Mouse (Mus musculus) adrenal gland, adult 2 months (tissue): ENCODE data around the gene Bbs9. TPM values are rescaled to one million over a fixed set of nuclear protein-coding genes. Genes with fewer than 3 reads are reported as not detected.

Experiments used
- DNase-seq: peaks from one replicate; pipeline ENCODE4 v3.0.0; 2021
- polyA plus RNA-seq: library from polyadenylated mRNA; depleted of rRNA; stranded (reverse); fragments of >200 nt; gene quantifications from 2 replicates; pipeline ENCODE4 v1.2.3, GENCODE M21; 2012
- total RNA-seq, 2 experiments: library from RNA; stranded (reverse); gene quantifications; 2 replicates each; pipeline ENCODE4 v1.2.3; 2021

The Bbs9 gene
- total and polyA plus RNA-seq, 3 experiments: 4.3 to 18.0 (median 12.8) TPM

DNA sequence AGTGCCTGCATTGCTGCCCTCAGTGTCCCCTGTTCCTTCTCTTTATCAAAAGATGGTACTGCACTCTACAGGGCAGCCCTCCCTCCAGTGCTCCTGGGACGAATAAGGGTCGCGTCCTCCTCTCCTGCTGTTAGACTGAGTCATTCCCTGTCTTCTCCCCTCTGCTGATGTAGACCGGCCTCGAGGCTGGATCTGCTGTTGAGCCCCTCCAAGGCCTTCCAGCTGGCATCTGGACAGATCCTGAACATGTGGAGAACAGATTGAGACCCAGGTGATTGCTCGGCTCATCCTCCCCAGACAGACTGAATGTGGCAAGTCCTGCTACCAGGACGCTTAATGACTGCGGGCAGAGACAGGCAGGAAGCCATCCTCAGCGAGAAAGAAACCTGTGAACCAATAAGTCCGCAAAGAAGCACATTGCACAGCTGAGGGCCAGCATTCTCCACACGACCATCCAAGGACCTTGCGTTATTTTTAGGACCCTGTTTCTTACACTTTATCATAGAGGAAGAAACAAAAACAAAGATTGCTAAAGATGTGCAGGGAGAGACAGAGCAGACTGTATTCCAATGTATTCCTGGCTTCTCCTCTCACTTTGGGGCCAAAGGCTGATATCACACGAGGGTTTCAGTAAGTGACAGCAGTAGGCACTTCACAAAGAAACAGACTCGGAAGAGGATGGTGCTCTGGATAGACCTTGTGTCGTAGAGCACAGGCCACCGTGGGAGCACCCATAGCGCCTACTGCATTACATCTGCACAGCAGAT, 275.4 kb downstream of the Bbs9 start:
- peak; percentile 19 for DNase-seq

DNA sequence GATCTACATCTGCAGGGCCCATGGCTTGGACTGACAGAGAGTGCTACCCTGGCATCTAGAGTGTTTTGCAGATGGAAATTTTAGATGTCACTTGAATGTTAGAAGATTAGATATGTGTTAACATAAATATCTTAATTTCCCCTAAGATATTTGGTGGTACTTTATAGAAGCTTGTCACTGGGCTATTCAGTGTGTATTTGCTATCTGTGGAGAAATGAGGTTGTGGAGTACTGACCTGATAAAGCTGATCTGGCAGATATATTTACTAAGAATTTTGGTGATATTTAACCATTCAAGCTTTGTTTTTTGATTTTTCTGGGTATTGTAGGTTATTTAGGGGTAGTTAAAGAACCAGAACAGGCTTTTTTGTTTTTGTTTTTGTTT, 276.0 kb downstream of the Bbs9 start:
- no peak for DNase-seq

DNA sequence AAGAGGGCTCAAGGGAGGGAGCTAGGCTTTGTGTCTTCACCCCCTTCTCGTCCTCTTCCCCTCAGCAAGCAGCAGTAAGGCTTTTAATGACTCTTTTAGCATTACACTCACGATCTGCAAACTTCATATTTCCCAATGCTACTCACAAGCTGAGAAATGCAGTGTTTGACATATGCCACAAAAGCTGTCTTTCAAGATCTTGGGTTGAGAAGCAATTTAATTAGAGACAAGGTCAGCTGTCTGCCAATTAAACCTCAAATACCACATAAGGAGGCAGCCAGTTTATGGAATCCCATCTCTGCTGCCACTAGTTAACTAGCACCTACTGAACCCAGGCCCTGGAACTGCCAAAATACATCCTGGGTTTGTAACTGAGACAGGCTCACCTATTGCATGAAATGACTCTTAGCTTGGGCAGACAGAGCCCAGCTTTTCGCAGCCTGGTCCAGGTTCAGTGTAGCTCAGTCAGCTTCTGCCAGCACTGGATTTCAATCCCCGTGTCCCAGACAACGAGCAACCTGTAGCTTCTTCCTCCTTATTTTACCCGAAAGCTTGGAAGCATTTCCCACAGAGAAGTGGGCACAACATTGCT, 278.7 kb downstream of the Bbs9 start:
- no peak for DNase-seq

DNA sequence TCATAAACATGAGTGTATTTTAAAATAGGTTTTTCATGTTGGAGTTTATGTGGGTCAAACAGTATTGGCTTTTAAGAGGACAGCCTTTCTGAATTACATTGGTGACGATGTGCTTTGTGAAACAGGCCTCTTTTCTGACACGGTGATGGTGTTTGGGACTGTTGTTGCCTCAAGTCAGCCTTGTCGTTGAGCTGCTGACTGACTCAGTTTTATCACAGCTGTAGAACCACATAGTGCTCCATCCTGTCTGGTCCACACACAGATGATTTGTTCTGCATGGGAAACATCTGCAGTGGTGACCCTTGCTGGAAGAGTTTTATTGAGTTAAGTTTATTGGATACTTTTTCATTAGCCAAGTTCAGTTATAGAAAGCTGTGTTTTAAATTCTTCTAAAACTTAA, 283.0 kb downstream of the Bbs9 start:
- DNase-seq: no peak

DNA sequence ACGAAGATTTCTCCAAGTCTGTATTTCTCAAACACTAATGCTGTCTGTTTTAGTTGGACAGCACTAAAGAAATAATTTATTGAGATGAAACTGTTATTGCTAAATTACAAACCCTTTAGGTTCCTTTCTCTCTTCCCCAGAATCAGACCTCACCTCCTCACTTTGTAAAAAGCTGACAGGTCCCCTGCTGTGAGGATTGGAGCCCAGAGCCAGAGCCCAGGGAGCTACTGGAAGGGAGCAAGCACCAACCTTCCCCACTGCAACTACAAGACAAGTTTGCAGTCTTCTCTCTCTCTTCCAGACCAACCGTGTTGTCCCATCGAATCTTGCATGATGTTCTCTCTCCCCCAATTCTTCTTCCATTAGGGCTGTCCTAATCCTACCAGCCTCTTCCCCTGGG, 283.7 kb downstream of the Bbs9 start:
- no peak for DNase-seq

DNA sequence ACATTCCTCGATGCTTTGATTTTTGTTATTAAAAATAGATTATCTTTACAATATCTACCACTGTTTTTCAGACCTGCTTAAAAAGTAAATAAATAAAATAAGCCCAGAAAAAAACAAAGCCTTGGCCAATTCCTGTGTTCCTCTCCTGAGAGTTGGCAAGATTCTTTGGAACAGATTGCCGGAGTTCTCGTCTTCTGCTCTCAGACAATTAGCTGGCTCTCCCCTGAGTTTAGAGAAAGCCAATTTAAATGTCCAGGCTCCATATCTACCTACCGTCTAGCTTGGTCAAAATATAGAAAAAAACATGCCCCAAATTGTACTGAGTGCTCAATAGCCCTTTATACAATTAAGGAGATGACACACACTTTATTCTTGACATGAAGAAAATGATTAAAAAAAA, 284.9 kb downstream of the Bbs9 start:
- no peak for DNase-seq

DNA sequence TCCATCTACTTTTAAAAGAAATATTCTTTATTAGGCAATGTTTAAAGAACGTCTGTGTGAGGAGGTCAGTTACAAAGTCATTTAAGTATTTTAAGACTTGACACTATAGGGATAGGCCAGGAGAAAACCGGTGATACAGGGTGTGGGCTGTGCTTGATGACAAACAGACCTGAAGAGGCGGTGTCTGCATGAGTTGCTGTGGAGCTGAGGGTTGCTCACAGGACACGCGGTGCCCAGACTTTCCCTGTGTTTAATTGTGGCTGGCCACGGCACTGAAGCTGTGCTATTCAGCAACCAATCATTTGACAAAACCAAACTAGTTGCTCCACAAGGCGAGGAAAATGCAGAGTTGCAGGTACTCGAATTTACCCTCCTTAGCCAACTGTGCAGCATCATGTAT, 286.0 kb downstream of the Bbs9 start:
- DNase-seq: no peak

DNA sequence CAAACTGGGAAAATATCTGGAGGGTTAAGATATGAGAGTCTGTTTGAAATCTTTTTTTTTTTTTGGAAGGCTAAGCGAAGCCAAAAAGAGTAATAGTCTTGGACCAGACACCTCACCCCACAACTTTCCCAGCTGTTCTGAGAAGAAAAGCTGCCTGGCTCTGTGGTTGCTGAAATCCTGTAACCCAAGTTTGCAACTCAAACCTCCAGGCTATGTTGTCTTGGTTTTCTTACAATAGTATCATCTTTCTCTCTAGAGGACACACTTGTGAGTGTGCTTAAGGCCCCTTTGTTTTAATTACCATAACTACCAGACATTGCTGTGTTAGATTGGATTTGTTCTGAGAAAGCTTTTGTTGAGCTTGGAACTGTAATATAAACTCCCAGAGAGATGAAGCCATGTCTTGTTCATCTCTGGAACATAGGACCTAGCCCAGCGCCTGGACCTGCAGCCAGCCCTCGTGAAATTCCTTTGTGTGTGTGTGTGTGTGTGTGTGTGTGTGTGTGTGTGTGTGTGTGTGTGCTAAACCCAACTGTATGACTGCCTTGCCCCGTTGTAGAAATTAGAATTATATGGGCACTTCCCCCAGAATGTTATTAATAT, 290.2 kb downstream of the Bbs9 start:
- DNase-seq: no peak

DNA sequence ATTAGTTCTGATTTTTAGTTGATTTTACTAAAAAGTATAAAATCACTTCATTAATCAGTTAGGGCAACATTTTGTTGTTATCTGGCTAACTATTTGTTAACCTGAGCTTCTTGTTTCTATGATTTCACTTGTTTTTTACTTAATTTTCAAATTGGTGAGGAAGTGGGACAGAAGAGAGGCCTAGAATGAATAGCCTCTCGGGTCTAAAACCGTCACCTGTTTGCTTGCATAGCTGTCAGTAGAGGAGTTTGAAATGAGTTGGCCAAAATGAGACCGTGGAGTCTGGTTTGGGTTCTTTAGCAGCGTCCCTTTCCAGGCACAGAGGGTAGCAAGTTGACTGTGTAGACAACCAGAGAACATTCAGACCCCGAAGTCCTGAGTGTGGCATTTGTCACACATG, 291.6 kb downstream of the Bbs9 start:
- DNase-seq: no peak

DNA sequence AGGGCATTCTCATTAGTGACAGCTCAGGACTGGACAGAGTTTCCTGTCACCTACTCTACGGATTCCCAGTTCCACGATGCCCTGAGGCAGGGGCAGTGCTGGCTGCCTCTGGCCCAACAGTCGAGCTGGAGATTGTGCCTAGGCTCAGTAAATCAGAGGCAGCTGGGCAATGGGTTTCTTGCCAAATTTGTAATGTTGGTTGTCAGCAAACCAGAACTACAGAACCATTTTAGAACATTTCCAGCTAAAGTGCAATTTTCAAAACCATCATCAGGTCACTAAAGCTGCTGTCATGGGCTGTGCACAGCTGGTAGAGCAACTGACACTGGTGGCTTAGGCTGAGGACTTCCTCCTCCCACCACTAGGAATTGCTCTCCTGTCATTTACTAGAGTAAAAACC, 292.3 kb downstream of the Bbs9 start:
- DNase-seq: no peak

DNA sequence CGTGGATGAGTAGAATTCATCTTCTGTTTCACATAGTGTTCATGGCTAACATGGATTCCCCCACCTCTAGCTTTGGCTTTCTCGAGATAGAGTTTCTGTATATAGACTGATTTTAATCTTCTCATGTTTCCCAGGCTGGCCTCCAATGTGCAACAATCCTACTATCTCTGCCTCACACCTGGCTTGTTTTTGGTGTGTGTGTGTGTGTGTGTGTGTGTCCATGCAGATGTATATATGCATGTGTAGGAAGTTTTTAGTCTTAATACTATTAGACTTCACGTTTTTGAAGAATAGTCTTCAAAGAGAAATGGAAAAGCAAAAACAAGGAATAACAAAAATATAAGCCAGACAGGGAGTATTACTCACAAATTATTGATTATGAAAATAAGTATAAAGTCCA, 296.3 kb downstream of the Bbs9 start:
- no peak for DNase-seq

DNA sequence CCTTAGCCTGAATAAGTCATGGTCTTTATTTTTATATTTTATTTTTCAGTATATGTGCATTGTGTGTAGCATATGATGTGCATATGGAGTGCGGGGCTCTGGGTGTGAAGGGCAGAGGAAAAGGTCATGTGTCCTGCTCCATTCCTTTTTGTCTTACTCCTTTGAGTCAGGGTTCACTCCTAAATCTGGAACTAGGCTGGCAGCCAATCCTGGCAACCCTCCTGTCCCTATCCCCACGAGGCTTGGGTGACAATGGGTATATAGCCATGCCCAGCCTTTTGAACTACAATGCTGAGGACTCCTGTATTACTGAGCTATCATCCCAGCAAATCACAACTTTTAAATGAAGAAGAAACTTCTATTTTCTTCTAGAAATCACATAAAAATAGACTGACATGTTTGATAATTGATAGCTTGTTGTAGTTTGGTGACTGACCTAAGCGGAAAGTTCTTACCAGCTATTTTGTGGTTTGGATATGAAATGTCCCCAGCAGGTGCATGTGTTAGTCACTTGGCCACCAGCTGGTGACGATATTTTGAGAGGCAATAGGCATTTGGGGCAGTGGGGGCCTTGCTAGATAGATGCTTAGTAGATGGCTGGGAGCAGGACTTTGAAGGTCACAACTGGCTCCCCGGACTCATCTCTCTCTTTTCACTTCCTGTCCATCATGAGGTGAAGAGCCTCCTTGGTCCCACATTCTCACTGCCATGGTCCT, 300.9 kb downstream of the Bbs9 start:
- DNase-seq: no peak

DNA sequence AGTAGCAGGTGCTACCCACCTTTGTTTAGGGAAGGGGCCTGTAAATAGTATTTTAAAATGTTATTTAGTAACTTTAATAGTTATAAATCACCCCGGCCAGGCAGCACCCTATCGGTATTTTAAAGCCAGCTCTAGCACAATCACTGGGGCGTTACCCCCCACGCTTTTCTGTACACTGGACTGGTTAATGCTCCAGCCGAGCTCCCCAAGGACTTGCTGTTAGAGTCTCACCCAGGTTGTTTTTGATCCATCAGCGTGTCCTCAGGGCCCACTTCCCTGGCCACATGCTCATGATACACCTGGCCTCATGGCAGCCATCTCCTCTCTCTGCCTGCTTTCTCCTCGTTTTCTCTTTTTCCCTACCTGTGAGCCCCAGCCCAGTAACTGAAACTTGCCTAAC, 301.9 kb downstream of the Bbs9 start:
- DNase-seq: no peak

DNA sequence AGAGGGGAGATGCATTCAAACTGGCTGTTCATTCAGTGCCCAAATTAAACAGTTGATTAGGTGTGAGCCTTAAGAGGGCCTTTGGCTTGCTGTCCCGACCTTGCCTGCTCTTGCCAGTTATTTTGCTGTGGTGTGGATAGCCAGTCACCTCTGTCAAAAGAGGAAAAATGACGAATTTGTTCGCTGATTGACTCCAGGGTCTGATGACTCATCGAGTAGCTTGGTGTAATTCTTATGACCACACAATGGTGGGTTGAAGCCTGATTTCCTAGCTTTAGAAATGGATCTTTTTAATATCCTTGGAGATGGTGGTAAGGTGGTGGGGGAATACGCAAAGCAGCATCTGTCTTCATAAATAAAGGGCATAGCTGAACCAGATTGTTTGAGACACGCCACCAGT, 304.1 kb downstream of the Bbs9 start:
- DNase-seq: no peak

DNA sequence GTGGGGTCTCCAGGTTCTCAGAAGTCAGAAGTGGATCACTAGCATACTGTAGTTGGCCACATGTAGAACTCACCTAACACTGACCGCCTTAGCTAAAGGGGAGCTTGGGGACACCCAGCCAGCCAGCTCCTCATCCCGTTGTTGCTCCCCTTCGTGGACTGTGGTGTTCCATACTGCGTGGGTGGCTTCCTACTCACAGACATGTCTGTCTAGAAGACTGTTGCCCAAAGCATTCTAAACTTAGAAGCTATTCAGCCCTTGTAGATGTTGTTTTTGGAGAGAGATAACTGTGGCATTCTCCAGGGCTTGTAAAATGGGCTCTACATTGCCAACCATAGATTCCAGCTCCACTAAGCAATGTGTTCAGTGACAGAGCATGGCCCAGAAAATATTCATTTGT, 310.5 kb downstream of the Bbs9 start:
- DNase-seq: no peak

DNA sequence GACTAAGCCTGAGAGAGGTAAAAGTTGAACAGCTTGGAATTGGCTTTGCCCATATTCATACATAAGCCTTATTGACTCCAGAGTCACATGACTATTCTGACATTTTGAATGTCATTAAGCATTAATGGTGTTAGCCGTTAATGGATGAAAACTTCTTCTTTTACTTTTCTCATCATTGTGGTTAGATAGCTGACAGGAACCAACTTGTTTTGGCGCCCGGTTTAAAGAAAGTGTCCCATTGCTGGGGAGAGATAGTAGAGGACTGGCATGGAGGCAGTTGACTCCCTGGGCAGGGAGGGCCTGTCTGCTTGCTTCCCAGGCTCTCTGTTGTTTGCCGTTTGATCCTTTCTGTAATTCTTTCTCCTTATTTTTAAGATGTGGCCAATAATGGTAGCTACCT, 312.9 kb downstream of the Bbs9 start:
- no peak for DNase-seq

DNA sequence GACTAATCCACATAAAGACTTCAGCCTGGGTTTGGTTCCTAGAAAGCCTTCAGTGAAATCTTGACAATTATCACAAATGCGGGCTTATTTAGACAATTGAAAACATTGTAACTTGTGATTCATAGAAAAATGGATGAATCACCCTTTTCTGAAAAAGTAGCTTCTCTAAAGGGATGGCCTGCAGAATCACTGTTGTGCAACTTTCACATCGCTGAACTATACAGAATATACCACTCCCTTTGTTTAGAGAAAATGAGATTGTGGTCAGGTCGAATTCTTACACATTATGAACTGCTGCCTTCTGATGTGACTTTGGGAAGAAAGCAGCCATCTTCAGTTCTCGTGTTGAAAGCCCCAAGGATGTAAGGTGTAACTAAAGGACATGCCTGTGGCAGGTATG, 313.3 kb downstream of the Bbs9 start:
- no peak for DNase-seq

DNA sequence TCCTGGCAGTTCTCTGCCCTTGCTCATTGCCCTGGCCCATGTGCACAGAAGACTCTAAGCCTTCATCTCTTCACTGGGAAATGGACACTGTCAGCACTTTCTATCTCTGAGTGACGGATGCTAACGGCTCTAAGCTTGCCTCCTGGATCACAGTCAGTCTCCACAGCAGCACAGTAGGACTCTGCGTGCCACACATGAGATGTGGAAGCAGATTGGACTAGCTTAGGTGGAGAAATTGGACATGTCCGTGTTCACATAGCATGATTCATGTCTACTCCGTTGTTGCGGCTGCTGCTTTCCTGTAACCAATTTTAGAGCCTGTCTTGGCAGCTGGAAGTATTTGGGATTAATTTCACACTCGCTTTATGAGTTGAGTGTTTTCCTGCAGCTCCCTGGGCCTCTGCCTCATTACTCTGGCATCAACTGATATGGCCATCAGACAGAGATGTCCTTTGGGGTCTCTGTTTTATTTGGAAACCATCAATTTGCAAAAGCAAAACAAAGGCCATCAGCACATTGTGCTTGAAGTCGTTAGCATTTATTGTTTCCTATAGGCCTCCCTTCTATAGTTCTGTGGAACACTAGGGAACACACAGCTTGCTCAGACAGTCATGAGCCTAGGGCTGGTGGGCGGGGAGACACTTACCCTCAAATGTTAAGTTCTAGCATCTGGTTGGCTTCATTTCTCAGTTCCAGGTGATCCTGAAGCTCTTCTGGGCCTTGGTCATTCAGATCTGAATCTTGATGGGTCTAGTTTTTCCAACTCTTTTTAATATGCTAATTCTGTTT, 314.1 kb downstream of the Bbs9 start:
- DNase-seq: no peak

DNA sequence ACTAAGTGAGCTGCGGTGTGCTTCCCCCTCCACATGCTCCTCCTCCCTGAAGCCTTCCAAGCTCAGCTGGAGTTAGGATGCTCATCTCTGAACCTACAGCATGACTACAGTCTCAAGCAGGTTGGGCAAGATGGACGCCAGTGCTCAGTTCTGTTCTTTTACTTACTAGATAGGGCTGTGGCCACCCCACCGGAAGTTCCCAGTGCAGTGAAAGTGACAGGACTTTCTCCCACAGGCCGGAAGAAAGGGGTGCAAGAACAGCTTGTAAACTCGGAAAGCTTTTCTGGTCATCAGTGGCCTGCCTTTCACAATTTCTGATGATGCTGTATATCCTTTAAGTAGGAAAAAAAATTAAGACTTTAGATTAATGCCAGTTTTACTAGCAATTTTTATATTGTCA, 315.7 kb downstream of the Bbs9 start:
- DNase-seq: no peak

DNA sequence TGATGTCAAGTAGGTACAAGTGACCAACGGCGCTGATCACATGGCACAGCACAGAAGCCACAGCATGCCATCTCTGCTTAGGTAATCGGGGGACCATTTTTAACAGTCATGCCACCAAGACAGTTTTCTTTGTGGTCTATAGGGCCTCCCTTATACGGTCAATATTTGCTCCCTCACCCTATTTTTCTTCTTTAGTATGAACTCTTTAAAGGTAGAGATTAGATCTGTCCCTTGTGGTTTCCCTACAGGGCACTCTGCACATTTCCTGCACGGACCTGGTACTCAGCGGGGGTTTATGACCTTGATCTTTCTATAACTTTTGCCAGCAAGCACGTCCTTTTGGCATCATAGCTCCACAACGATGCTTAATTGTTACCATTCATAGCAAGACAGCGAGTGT, 316.2 kb downstream of the Bbs9 start:
- no peak for DNase-seq

DNA sequence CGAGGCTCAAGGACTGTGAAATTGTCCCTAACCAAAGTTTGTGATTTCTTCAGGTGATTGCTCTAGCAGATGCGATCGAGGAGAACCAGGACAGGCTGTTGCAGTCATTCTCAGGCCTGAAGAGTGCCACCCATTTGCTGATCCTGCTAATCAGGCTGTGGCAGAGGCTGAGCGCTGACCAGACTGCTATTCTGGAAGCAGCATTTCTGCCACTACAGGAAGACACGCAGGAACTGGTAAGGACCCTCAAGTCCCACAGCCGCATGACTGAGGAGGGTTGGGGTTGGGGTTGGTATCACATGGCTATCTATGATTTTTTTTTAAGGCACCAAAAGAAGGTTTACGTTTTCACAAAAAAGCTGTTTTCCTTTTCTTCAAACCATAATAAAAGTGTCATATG, 318.2 kb downstream of the Bbs9 start:
- no peak for DNase-seq

DNA sequence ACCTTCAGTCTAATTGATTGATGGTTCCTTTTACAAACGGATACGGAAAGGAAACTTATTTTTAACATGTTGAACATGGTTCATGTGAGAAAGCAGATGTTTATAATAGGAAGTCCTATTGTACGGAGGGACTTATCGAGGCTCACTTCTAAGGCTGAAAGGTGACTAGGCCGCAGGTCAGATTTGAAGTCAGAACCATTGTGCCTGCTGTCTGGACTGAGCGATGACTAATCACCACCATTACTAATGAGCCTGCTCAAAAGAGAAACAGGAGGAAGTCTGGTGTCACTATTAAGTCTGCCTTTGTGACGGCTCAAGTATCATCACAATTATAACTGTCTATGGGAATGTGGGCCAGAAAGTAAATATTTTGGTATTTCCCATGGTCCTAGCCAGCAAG, 325.2 kb downstream of the Bbs9 start:
- peak; percentile 18 for DNase-seq
